Mouse (Mus musculus) midbrain, embryonic 11.5 days (tissue): ENCODE results near the gene Atp5h. TPM values are rescaled to one million over a fixed set of nuclear protein-coding genes. Genes with fewer than 3 reads are reported as not detected.

Experiments
- ATAC-seq: fragments of 200-750 bp; cut with Nextera tagmentation; 2 replicates; pipeline ENCODE4 v1.8.0; 2017; ENCODE audit warnings: moderate TSS enrichment, moderate library complexity; ENCODE audit not compliant: low FRiP score
- DNase-seq: peaks from one replicate; pipeline ENCODE4 v3.0.0; 2015; ENCODE audit warnings: low spot score; ENCODE audit errors: missing footprints
- H3K27ac ChIP-seq: fragments of 300-500 bp; sonication (generic); 2 replicates; pipeline ENCODE4 v1.5.1; 2014; ENCODE audit warnings: low read depth, low read length
- H3K27me3 ChIP-seq: fragments of 300-500 bp; sonication (generic); 2 replicates; pipeline ENCODE4 v1.6.1; 2014; ENCODE audit warnings: mild to moderate bottlenecking, low read length, moderate library complexity, mixed read lengths; ENCODE audit not compliant: control insufficient read depth, insufficient read depth
- H3K36me3 ChIP-seq: fragments of 300-500 bp; sonication (generic); 2 replicates; pipeline ENCODE4 v1.6.1; 2014; ENCODE audit warnings: mild to moderate bottlenecking, low read length, moderate library complexity, mixed read lengths; ENCODE audit not compliant: control insufficient read depth, insufficient read depth
- H3K4me1 ChIP-seq: fragments of 300-500 bp; sonication (generic); 2 replicates; pipeline ENCODE4 v1.6.1; 2014; ENCODE audit warnings: low read length; ENCODE audit not compliant: control insufficient read depth, insufficient read depth
- H3K4me2 ChIP-seq: fragments of 300-500 bp; sonication (generic); 2 replicates; pipeline ENCODE4 v1.6.1; 2014; ENCODE audit warnings: mild to moderate bottlenecking, moderate library complexity
- H3K4me3 ChIP-seq: fragments of 300-500 bp; sonication (generic); 2 replicates; pipeline ENCODE4 v1.5.1; 2014; ENCODE audit warnings: low read depth, low read length
- H3K9ac ChIP-seq: fragments of 300-500 bp; sonication (generic); 2 replicates; pipeline ENCODE4 v1.6.1; 2014; ENCODE audit warnings: low read length
- H3K9me3 ChIP-seq: fragments of 300-500 bp; sonication (generic); 2 replicates; pipeline ENCODE4 v1.6.1; 2016; ENCODE audit warnings: low read length; ENCODE audit not compliant: control insufficient read depth
- WGBS: fragments of 180-500 bp; shearing (Covaris S2); extraction: QIAGEN DNeasy Blood & Tissue Kit; methylation state at CpG from one replicate; pipeline ENCODE4 v1.1.7; 2014; 5-methylcytosine and 5-hydroxymethylcytosine counted together
- polyA plus RNA-seq: library from polyadenylated mRNA; unstranded; fragments of >200 nt; fragmentation: Nextera tagmentation; extraction: Ambion mirVana; gene quantifications from 2 replicates; pipeline ENCODE4 v1.2.1, GENCODE M21; 2014

Atp5h gene
- polyA plus RNA-seq, 1 experiment from 2014 or later = 917 TPM

DNA sequence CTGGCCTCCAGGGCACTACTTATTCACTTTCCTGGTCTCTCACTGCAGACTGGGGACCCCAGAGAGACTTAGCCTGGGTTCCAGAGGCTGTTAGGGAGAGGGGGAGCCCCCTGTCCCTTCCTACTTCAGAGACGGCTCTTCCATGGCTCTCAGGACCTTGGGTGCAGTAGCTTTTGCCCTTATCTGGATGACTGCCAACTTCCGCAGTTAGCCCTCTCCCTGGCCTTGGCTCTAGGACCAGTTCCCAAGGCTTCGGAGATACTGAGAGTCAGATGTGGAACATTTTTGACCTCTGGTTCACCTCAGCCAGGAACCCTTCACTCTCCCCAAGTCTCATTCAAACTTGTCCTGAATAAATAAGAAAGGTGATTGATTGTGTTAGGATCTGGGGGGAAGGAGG lies 27.1 kb upstream of the Atp5h start:
- 95% methylated on average over 3 of the region's 3 CpGs for WGBS
- Histone ChIP-seq H3K4me1 (no peaks in the 10 kb centered on the region), H3K36me3 (no peaks in the 10 kb centered on the region), H3K27ac (no peak overlapping the region), H3K4me2 (no peak overlapping the region), H3K9ac (no peak overlapping the region), H3K4me3 (no peak overlapping the region), H3K27me3 (no peaks in the 10 kb centered on the region), H3K9me3 (no peaks in the 10 kb centered on the region)
- DNase-seq = no peak
- no peak for ATAC-seq

DNA sequence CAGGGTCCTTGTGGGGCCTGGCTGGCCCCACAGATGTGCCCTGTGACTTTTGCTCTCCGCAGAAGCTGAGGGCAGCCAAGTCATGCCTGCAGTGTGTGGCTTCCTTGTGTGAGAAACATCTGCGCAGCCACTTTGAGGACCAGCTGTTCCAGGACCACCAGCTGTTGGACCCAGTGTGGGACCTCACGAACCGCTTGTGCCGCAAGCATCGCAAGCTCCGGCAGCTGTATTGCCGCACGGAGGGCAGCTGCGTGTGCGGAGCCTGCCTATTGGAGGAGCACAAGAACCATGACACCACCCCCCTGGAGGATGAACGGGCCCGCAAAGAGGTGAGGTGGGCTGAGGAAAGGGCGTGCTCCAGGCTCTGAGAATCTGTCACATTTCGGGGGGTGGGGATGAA lies 21.7 kb upstream of the Atp5h start:
- no peak for ATAC-seq
- no peaks in the 10 kb centered on the region for H3K9me3 ChIP-seq
- H3K9ac ChIP-seq = no peak overlapping the region
- no peaks in the 10 kb centered on the region for H3K27me3 ChIP-seq
- no peak overlapping the region for H3K4me2 ChIP-seq
- peak; percentile 82 for DNase-seq
- no peaks in the 10 kb centered on the region for H3K36me3 ChIP-seq
- WGBS = 58% methylated on average over 15 of the region's 15 CpGs
- no peak overlapping the region for H3K27ac ChIP-seq
- H3K4me1 ChIP-seq = no peaks in the 10 kb centered on the region
- no peak overlapping the region for H3K4me3 ChIP-seq

DNA sequence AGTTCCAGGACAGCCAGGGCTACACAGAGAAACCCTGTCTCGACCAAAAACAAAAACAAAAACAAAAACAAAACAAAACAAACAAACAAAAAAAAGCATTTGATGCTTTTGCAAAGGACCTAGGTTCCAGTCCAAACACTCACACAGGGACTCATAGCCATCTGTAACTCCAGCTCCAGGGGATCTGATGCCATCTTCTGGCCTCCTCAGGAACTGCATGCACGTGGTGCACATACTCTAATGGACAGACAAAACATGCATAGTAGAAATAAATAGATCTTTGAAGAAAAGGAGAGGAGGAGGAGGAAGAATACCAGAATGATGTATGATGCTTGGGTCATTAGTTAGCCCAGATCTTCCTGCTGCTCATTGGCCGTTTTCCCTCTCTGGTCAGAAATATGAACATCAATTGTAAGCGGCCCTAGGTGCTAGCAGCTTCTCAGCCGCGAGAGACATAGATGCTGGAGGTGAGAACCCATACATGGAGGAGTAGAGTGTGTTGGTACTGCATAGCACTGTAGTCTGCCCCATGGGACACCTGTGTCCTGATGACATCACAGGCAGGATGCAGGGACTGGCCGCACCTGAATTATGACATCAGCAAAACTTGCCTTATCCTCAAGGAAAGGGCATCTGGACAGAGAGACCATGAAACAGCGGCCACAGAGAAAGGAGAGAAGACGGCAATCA lies 20.3 kb upstream of the Atp5h start, which contains the start of gene Trim80:
Gene Trim80, plus strand, starts transcription at position 640 of the 690 bp plus-strand sequence.
- Histone ChIP-seq H3K9ac (no peak within 1 kb of the TSS), H3K27me3 (no peaks in the 10 kb centered on the region), H3K9me3 (no peaks in the 10 kb centered on the region), H3K36me3 (no peaks in the 10 kb centered on the region), H3K4me2 (no peak within 1 kb of the TSS), H3K4me3 (no peak within 1 kb of the TSS), H3K27ac (no peak within 1 kb of the TSS), H3K4me1 (peaks cover 10% of the 10 kb centered on the region)
- WGBS = 88% methylated on average over 9 of the region's 9 CpGs
- DNase-seq = no peak
- ATAC-seq = no peak

DNA sequence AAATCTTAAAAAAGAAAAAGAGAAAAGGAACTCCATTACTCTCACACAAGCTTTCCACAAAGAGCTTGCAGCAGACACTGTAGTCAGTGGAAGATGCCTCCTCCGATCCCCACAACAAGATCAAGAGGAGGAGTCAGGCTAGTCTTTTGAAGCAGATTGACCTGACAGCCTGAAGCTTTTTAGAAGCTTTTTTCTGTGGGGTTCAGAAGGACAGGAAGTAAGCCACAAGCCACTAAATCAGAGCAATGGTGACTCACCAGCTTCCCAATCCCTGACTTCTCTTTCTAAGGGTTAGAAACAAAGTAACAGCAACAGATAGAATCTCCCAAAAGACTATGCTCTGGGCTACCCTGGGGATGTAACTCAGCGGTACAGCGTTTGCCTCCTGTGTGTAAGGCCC lies 19.6 kb upstream of the Atp5h start:
- WGBS = 90% methylated on average over 3 of the region's 3 CpGs
- H3K9ac ChIP-seq = no peak overlapping the region
- H3K4me2 ChIP-seq = no peak overlapping the region
- H3K4me3 ChIP-seq = no peak overlapping the region
- ATAC-seq (no peak), DNase-seq (no peak)
- H3K9me3 ChIP-seq = no peaks in the 10 kb centered on the region
- peaks cover 10% of the 10 kb centered on the region for H3K4me1 ChIP-seq
- H3K36me3 ChIP-seq = no peaks in the 10 kb centered on the region
- no peak overlapping the region for H3K27ac ChIP-seq
- no peaks in the 10 kb centered on the region for H3K27me3 ChIP-seq

DNA sequence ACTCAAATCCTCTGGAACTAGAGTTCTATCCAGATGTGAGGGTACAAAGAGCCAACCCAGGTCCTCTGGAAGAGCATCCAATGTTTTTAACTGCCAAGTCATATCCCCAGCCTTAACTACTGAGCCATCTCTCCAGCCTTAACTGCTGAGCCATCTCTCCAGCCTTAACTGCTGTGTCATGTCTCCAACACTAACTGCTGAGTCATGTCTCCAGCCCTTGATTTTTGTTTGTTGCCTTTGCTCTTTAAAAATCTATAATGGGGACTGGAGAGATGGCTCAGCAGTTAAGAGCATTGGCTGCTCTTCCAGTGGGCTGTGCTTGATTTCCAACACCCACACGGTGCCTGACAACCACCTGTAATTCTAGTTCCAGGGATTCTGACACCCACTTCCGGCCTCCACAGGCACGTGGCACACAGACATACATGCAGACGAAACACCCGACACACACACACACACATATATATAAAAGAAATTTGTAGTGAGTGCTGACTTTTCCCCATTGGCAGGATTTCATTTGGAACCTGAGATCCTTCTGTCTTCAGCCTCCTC lies 17.9 kb upstream of the Atp5h start:
- no peak overlapping the region for H3K4me2 ChIP-seq
- no peaks in the 10 kb centered on the region for H3K27me3 ChIP-seq
- 89% methylated on average over 5 of the region's 5 CpGs for WGBS
- DNase-seq = no peak
- no peaks in the 10 kb centered on the region; the same call in 1 of the 2 replicates for H3K36me3 ChIP-seq
- peaks cover 10% of the 10 kb centered on the region for H3K4me1 ChIP-seq
- no peak overlapping the region for H3K4me3 ChIP-seq
- no peak overlapping the region for H3K27ac ChIP-seq
- H3K9me3 ChIP-seq = no peaks in the 10 kb centered on the region
- no peak for ATAC-seq
- H3K9ac ChIP-seq = no peak overlapping the region

DNA sequence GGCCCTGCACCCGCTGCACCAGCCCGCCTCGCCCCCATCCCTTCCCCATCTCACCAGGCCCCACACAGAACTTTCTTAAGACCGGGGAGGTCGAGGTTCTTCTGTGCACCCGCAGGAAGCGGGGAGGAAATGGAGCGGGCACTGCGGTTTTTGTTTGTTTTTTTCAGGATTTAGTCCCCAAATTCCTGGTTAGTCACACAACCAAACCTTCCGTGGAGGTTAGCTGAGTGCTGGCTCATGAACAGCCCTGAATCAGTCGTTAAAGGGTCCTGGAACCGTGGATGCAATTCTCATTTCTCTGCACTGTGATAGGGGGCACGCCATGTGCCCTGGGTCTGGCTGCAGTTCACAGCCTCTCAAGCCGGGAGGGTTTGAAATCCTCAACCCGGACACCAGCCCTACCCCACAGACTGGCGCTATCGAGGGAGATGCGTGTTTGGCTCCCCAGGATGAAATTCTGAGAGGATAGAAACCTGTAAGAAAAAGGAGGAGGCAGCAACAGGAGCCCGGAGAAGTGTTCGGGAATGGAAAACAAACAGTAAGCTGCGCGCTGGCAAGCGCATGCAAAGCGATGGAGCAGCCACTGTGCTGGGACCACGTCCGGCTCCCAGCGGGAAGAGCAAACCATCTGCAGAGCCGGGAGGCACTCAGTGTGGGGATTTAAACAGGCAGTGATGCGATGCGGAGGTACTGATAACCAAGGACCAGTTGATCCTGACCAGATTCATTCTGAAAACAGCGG lies 16.0 kb upstream of the Atp5h start:
- peak overlapping the region; percentile 55 for H3K4me2 ChIP-seq
- no peaks in the 10 kb centered on the region for H3K27me3 ChIP-seq
- no peaks in the 10 kb centered on the region for H3K9me3 ChIP-seq
- WGBS = 5% methylated on average over 31 of the region's 31 CpGs
- ATAC-seq (peak; percentile 67), DNase-seq (peak; percentile 95)
- H3K36me3 ChIP-seq = no peaks in the 10 kb centered on the region; the same call in 1 of the 2 replicates
- H3K4me1 ChIP-seq = peaks cover 10% of the 10 kb centered on the region
- H3K4me3 ChIP-seq = peak overlapping the region; percentile 24
- H3K27ac ChIP-seq = no peak overlapping the region
- peak overlapping the region; percentile 59 for H3K9ac ChIP-seq

DNA sequence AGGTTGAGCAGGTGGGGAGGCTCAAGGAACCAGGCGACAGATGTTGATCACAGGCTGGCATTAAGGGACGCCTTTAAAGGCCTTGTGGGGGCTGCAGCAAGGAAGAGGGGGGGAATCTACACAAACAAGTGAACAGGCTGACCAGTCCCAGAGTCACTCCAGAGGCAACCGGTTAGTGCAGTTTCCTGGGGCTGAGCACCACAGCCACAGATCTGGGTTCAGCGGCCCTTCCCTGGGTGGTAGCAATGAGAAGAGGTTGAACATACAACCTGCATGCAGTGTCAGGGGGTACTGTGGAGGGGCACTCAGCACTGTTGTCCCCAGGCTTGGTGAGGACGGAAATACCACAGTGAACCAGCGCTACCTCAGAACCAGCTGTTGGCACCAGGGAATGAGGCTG lies 13.6 kb upstream of the Atp5h start:
- ATAC-seq = no peak
- Histone ChIP-seq H3K27me3 (no peaks in the 10 kb centered on the region), H3K9me3 (no peaks in the 10 kb centered on the region), H3K4me1 (peaks cover 10% of the 10 kb centered on the region), H3K4me2 (no peak overlapping the region), H3K36me3 (peaks cover 5% of the 10 kb centered on the region; the same call in 1 of the 2 replicates), H3K9ac (no peak overlapping the region), H3K4me3 (no peak overlapping the region), H3K27ac (no peak overlapping the region)
- WGBS = 85% methylated on average over 6 of the region's 6 CpGs
- DNase-seq = no peak

DNA sequence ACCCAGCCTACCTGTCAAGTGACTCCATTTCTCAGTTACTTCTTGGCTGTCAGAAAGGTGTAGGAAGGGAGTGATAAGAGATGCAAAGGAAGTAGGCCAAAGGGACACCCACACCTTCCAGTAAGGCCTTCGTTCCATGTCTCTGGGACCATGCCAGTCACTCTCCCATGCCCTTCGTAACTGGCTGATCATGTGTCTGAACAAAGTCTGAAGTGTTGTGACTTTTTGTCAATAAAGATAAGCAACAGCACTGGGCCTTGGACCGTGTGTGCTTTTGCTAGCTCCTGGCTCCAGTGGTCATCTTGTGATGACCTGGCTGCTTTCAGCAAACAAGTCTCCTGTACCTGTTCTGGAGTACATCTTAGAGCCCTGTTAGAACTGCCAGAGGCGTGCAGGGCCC lies 13.1 kb upstream of the Atp5h start:
- H3K27me3 ChIP-seq = no peaks in the 10 kb centered on the region
- H3K4me3 ChIP-seq = no peak overlapping the region
- peaks cover 5% of the 10 kb centered on the region; the same call in 1 of the 2 replicates for H3K36me3 ChIP-seq
- no peaks in the 10 kb centered on the region for H3K9me3 ChIP-seq
- H3K9ac ChIP-seq = no peak overlapping the region
- DNase-seq (no peak), ATAC-seq (no peak)
- H3K4me2 ChIP-seq = no peak overlapping the region
- H3K27ac ChIP-seq = no peak overlapping the region
- H3K4me1 ChIP-seq = peaks cover 13% of the 10 kb centered on the region
- WGBS = 84% methylated on average over 4 of the region's 4 CpGs

DNA sequence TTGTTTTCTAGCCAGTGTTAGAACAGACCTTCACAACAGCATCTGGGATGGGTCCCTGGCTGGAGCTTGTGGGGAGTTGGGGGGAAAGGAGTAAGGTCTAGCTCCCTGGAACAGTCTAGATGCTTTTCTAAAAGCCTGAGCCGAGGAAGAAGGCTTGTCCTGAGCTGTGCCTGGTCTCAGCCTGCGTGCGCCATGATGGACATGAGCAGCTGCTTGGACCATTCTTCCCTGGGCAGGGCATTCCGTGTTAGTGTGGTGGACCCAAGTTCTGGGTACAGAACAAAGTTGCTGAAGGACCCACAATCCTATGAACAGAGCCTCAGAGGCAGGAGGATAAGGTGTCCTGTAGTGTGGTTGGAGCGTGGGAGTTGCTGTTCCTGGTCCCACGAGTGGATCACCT lies 10.8 kb upstream of the Atp5h start:
- WGBS = 93% methylated on average over 6 of the region's 6 CpGs
- H3K4me1 ChIP-seq = peaks cover 8% of the 10 kb centered on the region
- H3K27me3 ChIP-seq = no peaks in the 10 kb centered on the region
- ATAC-seq (no peak), DNase-seq (no peak)
- no peak overlapping the region for H3K4me3 ChIP-seq
- H3K36me3 ChIP-seq = peaks cover 8% of the 10 kb centered on the region; the same call in 1 of the 2 replicates
- H3K4me2 ChIP-seq = no peak overlapping the region
- H3K9ac ChIP-seq = no peak overlapping the region
- no peak overlapping the region for H3K27ac ChIP-seq
- H3K9me3 ChIP-seq = no peaks in the 10 kb centered on the region
